Mouse (Mus musculus): ENCODE data around the gene Rtkn2. TPM values are rescaled to one million over a fixed set of nuclear protein-coding genes. Genes with fewer than 3 reads are reported as not detected.

Rtkn2 gene
- 16.6 and 20.5 TPM in 2 replicates for polyA plus RNA-seq (2016; fragmentation: Nextera tagmentation; extraction: Ambion mirVana)

GRCm38 (mm10) chr10:67979401-67980157, at the start of gene Rtkn2:
Rtkn2 (plus strand) TSS chr10:67979570.
- Histone ChIP-seq H3K27me3 (no peaks in the 10 kb centered on the region; the same call in 1 of the 2 replicates), H3K9ac (replicated peaks) (peak within 1 kb of the TSS; percentile 75), H3K9me3 (no peaks in the 10 kb centered on the region), H3K4me1 (0 out of 2 replicates have a peak, but pooled peaks cover 5% of the 10 kb centered on the region), H3K4me3 (peak within 1 kb of the TSS; percentile 72), H3K27ac (replicated peaks) (peak within 1 kb of the TSS; percentile 20), H3K36me3 (no peaks in the 10 kb centered on the region), H3K4me2 (replicated peaks) (peak within 1 kb of the TSS; percentile 91)
- under 1% methylated on average over 57 of the region's 57 CpGs for WGBS
- ATAC-seq (ENCODE audit: low FRiP score, low read depth) = peak; percentile 97

DNA sequence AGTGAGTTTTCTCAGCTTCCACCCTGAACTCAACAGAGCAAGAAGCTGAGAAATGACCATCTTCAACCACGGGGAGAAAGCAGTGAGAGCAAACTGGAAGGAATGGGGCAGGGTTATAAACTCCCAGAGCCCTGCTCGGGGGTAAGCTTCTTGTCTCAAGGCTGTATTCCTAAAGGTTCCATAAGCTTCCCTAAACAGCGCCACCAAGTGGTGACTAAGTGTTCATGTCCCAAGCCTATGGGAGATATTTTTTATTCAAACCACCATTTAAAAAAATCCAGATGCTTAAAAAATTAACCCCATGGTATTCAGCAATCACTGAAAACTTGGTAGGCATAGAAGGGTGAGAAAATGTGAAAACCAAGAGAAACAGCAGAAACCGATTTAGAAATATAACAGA, 48.0 kb upstream of the Rtkn2 start:
- Histone ChIP-seq H3K27me3 (no peaks in the 10 kb centered on the region), H3K36me3 (no peaks in the 10 kb centered on the region), H3K9ac (replicated peaks) (no peak overlapping the region), H3K27ac (replicated peaks) (no peak overlapping the region), H3K4me2 (replicated peaks) (no peak overlapping the region), H3K9me3 (0 out of 2 replicates have a peak, but pooled peaks cover 3% of the 10 kb centered on the region), H3K4me1 (no peaks in the 10 kb centered on the region), H3K4me3 (no peak overlapping the region)
- WGBS = 84% methylated on average over 4 of the region's 4 CpGs
- ATAC-seq (ENCODE audit: low FRiP score, low read depth) = no peak

DNA sequence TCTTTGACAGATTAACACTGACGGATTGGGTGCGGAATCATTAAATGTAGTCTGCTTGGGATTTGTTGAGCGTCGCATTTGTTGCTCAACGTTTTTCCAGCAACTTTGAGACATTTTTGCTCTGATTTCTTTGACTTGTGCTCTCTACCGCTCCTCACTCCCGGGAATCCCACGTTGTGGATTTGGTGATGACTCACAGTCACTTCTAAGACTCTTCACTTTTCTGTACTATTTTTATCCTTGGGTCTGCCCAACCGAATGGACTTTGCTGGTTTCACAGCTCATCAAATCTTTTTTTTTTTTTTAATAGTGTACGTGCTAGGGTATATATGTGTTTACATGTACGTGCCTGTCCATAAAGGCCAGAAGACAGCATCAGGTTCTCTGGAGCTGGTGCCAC, 46.6 kb upstream of the Rtkn2 start:
- WGBS = 94% methylated on average over 11 of the region's 11 CpGs
- no peak overlapping the region for H3K4me3 ChIP-seq
- no peak overlapping the region for H3K4me2 ChIP-seq (replicated peaks)
- H3K9ac ChIP-seq (replicated peaks) = no peak overlapping the region
- no peaks in the 10 kb centered on the region for H3K4me1 ChIP-seq
- H3K9me3 ChIP-seq = 0 out of 2 replicates have a peak, but pooled peaks cover 3% of the 10 kb centered on the region
- H3K27me3 ChIP-seq = no peaks in the 10 kb centered on the region
- no peak for ATAC-seq (ENCODE audit: low FRiP score, low read depth)
- no peaks in the 10 kb centered on the region for H3K36me3 ChIP-seq
- H3K27ac ChIP-seq (replicated peaks) = no peak overlapping the region

DNA sequence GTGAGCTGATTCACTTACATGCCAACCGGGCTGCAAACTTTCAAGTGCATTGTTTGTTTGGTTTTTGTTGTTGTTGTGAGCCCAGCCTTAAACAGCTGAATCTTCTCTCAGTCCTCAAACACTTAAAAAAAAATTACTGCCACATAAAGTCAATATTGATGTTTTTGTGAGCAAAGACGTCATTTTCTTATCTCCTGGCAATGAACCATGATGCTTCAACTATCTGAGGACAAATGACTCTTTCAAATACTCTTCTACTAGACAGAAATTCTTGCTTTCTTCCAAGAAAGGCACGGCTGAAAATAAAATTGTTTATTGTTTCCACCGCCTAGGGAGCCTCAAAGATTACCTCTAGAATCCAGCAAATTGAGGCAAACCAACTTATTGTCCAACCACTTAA, 42.4 kb upstream of the Rtkn2 start:
- no peaks in the 10 kb centered on the region for H3K27me3 ChIP-seq
- no peak overlapping the region for H3K27ac ChIP-seq (replicated peaks)
- no peaks in the 10 kb centered on the region for H3K9me3 ChIP-seq
- WGBS = 79% methylated on average over 4 of the region's 4 CpGs
- H3K4me2 ChIP-seq (replicated peaks) = no peak overlapping the region
- no peak overlapping the region for H3K9ac ChIP-seq (replicated peaks)
- H3K36me3 ChIP-seq = no peaks in the 10 kb centered on the region
- no peaks in the 10 kb centered on the region for H3K4me1 ChIP-seq
- H3K4me3 ChIP-seq = no peak overlapping the region
- no peak for ATAC-seq (ENCODE audit: low FRiP score, low read depth)

DNA sequence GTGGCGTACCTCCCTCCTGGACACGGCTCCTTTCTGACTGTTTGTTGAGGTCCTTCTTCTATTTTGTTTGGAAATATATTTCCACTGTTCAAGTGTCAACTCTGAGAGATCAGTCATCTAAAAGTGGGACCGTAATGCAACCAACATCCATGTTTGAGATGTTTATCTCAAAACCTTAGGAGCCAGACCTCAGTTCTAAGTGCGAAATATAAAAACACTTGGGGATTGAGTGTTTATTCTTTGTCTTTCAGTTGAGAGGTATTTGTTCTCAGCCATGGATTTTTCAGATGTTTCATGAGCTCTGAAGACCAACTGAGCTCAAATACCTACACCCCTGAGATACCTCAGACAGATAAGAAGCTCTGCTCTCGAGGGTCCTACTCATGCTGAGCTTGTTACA, 41.6 kb upstream of the Rtkn2 start:
- no peak for ATAC-seq (ENCODE audit: low FRiP score, low read depth)
- Histone ChIP-seq H3K4me2 (replicated peaks) (no peak overlapping the region), H3K27ac (replicated peaks) (no peak overlapping the region), H3K9ac (replicated peaks) (no peak overlapping the region), H3K4me1 (no peaks in the 10 kb centered on the region), H3K9me3 (no peaks in the 10 kb centered on the region), H3K36me3 (no peaks in the 10 kb centered on the region), H3K4me3 (no peak overlapping the region), H3K27me3 (no peaks in the 10 kb centered on the region)
- WGBS = 93% methylated on average over 5 of the region's 5 CpGs

- Histone ChIP-seq H3K4me2 (replicated peaks) (no peak overlapping the region), H3K27me3 (no peaks in the 10 kb centered on the region), H3K36me3 (no peaks in the 10 kb centered on the region), H3K9ac (replicated peaks) (no peak overlapping the region), H3K27ac (replicated peaks) (no peak overlapping the region), H3K9me3 (no peaks in the 10 kb centered on the region), H3K4me3 (no peak overlapping the region), H3K4me1 (no peaks in the 10 kb centered on the region)
- 73% methylated on average over 12 of the region's 12 CpGs for WGBS
- no peak for ATAC-seq (ENCODE audit: low FRiP score, low read depth)
Measured at GRCm38 (mm10) chr10:67939546-67939945, 39.8 kb upstream of the Rtkn2 start.

DNA sequence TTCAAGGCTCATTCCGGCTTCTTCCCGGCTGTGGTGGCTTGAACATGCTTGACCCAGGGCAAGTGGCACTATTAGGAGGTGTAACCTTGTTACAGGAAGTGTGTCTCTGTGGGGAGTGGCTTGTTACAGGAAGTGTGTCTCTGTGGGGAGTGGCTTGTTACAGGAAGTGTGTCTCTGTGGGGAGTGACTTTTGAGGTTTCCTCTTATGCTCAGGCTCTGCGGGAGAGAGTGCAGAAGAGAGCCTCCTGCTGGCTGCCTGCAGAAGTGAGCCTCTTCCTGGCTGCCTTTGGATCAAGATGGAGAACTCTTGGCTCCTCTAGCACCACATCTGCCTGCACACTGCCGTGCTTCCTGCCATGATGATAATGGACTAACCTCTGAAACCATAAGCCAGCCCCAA, 35.9 kb upstream of the Rtkn2 start:
- ATAC-seq (ENCODE audit: low FRiP score, low read depth) = no peak
- Histone ChIP-seq H3K4me3 (no peak overlapping the region), H3K27me3 (no peaks in the 10 kb centered on the region), H3K9ac (replicated peaks) (no peak overlapping the region), H3K27ac (replicated peaks) (no peak overlapping the region), H3K9me3 (no peaks in the 10 kb centered on the region), H3K36me3 (no peaks in the 10 kb centered on the region), H3K4me2 (replicated peaks) (no peak overlapping the region), H3K4me1 (no peaks in the 10 kb centered on the region)
- WGBS = 93% methylated on average over 4 of the region's 4 CpGs

GRCm38 (mm10) chr10:67950059-67950748, 29.2 kb upstream of the Rtkn2 start:
- no peak overlapping the region for H3K27ac ChIP-seq (replicated peaks)
- no peaks in the 10 kb centered on the region for H3K36me3 ChIP-seq
- no peaks in the 10 kb centered on the region for H3K4me1 ChIP-seq
- H3K27me3 ChIP-seq = no peaks in the 10 kb centered on the region
- 87% methylated on average over 8 of the region's 8 CpGs for WGBS
- ATAC-seq (ENCODE audit: low FRiP score, low read depth) = no peak
- H3K4me3 ChIP-seq = no peak overlapping the region
- H3K9ac ChIP-seq (replicated peaks) = no peak overlapping the region
- no peaks in the 10 kb centered on the region for H3K9me3 ChIP-seq
- no peak overlapping the region for H3K4me2 ChIP-seq (replicated peaks)

DNA sequence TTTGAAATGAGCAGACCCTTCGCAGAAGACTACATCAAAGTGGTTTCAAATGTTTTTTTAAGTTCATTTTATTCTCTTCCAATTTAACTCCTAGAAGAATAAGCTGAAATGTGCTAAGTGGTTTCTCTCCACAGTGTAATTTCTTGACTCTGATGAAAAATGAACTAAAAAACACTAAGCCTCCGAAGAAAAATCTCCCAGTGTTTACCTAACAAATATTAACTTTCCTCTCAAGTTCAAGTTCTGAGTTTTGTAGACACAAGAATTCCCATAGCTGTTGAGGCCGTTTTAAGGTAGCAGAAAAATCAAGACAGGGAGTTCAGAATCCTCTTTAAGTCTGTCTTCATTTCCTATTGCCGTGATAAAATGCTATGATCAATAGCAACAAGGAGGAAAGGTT, 27.7 kb upstream of the Rtkn2 start:
- Histone ChIP-seq H3K9me3 (no peaks in the 10 kb centered on the region), H3K9ac (replicated peaks) (no peak overlapping the region), H3K27me3 (no peaks in the 10 kb centered on the region), H3K4me2 (replicated peaks) (no peak overlapping the region), H3K36me3 (no peaks in the 10 kb centered on the region), H3K4me1 (no peaks in the 10 kb centered on the region), H3K27ac (replicated peaks) (no peak overlapping the region), H3K4me3 (no peak overlapping the region)
- 81% methylated on average over 4 of the region's 4 CpGs for WGBS
- no peak for ATAC-seq (ENCODE audit: low FRiP score, low read depth)

DNA sequence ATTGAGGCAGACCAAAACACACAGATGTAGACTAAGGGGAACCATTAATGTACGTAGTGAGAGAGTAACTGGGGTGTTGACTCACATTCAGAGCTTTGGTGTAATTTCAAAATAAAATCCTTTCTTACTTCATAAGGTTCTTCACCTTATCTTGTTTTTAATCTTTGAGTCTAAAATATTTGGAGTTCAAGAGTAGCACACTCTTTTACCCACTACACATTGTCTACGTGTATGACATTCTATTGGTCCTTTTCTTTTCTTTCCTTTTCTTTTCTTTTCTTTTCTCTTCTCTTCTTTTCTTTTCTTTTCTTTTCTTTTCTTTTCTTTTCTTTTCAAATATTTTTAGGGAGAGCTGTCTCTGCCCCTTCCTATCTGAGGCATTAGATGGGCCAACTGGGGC, 23.4 kb upstream of the Rtkn2 start:
- Histone ChIP-seq H3K4me1 (no peaks in the 10 kb centered on the region), H3K4me2 (replicated peaks) (no peak overlapping the region), H3K4me3 (no peak overlapping the region), H3K9ac (replicated peaks) (no peak overlapping the region), H3K9me3 (no peaks in the 10 kb centered on the region), H3K27me3 (peaks cover 5% of the 10 kb centered on the region; the same call in 1 of the 2 replicates), H3K27ac (replicated peaks) (no peak overlapping the region), H3K36me3 (no peaks in the 10 kb centered on the region)
- ATAC-seq (ENCODE audit: low FRiP score, low read depth) = no peak
- WGBS = 96% methylated on average over 2 of the region's 2 CpGs

- peaks cover 15% of the 10 kb centered on the region for H3K4me1 ChIP-seq
- 71% methylated on average over 3 of the region's 3 CpGs for WGBS
- no peak for ATAC-seq (ENCODE audit: low FRiP score, low read depth)
- no peak overlapping the region for H3K4me3 ChIP-seq
- no peak overlapping the region for H3K4me2 ChIP-seq (replicated peaks)
- peaks cover 5% of the 10 kb centered on the region; the same call in 1 of the 2 replicates for H3K27me3 ChIP-seq
- no peak overlapping the region for H3K9ac ChIP-seq (replicated peaks)
- no peak overlapping the region for H3K27ac ChIP-seq (replicated peaks)
- H3K9me3 ChIP-seq = no peaks in the 10 kb centered on the region
- no peaks in the 10 kb centered on the region for H3K36me3 ChIP-seq
Measured at GRCm38 (mm10) chr10:67959982-67960381, 19.4 kb upstream of the Rtkn2 start.

- Histone ChIP-seq H3K9ac (replicated peaks) (no peak overlapping the region), H3K4me1 (peaks cover 24% of the 10 kb centered on the region), H3K4me2 (replicated peaks) (peak overlapping the region; percentile 9; the same call in 1 of the 2 replicates), H3K4me3 (no peak overlapping the region), H3K27ac (replicated peaks) (peak overlapping the region; percentile 25; the same call in 1 of the 2 replicates), H3K27me3 (peaks cover 10% of the 10 kb centered on the region; the same call in 1 of the 2 replicates), H3K9me3 (no peaks in the 10 kb centered on the region), H3K36me3 (no peaks in the 10 kb centered on the region)
- no peak for ATAC-seq (ENCODE audit: low FRiP score, low read depth)
- WGBS = 23% methylated on average over 10 of the region's 10 CpGs
Measured at GRCm38 (mm10) chr10:67962496-67962895, 16.9 kb upstream of the Rtkn2 start.

Data from midbrain, embryonic 12.5 days (tissue).